ENCODE assay signal across 8 mouse cellular contexts in the genomic region with DNA sequence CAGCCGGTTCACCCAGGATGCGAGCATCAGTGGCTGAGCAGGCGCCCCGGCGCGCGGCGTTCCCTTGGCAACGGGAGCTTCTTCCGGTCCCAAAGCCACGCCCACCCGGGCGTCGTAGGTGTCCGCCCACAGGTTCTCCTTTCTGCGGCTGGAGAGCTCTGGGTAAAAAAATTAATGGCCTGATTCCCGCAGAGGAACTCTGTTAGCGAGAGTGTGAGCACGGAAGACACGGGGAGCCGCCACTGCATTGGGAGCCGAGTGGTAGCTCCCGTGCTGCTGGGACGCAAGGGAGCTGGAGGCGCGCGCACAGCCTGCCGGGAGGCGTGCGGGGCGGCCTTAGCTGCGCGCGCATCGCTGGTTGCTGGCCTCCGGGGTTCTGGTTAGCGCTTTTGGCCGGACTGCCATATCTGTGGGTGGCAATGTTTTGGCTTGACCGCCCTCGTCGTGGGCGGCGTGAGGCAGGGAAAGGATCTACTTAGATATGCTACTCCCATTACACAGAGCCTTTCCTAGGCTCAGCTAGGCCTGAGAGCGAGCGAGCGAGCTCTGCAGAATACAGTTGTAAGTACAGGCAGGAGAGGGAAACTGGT. TPM values are rescaled to one million over a fixed set of nuclear protein-coding genes. Genes with fewer than 3 reads are reported as not detected.
DNase-seq lines count a peak whose midpoint lies in the region; ATAC-seq and TF ChIP-seq lines count a peak whose summit lies in the region.

TSS of gene Arl6 (minus strand) at position 290 of the 590 bp plus-strand sequence.

- 1% methylated on average over 46 of the region's 46 CpGs for WGBS in forebrain, embryonic 13.5 days
- under 1% methylated on average over 44 of the region's 46 CpGs for WGBS in heart, postnatal 0 days
- under 1% methylated on average over 46 of the region's 46 CpGs for WGBS in liver, embryonic 14.5 days (ENCODE audit: insufficient replicate concordance)
- under 1% methylated on average over 46 of the region's 46 CpGs for WGBS in stomach, embryonic 15.5 days

- peak within 1 kb of the TSS; percentile 69 for H3K9ac ChIP-seq in ES-Bruce4 (ENCODE audit: low read depth, poor library complexity, severe bottlenecking)
- H3K9ac ChIP-seq in forebrain, embryonic 13.5 days, result peak within 1 kb of the TSS; percentile 72
- H3K9ac ChIP-seq in heart, postnatal 0 days (replicated peaks; ENCODE audit: low read depth, low read length), result peak within 1 kb of the TSS; percentile 72
- peak within 1 kb of the TSS; percentile 58 for H3K9ac ChIP-seq in liver, embryonic 14.5 days (replicated peaks)
- H3K9ac ChIP-seq in stomach, embryonic 15.5 days, result peak within 1 kb of the TSS; percentile 48; the same call in 1 of the 2 replicates

- DNase-seq in cerebellum, adult 11 months, result peak; percentile 93
- peak; percentile 88 for DNase-seq in heart, postnatal 0 days (ENCODE audit: low spot score)
- DNase-seq in kidney, postnatal 36 days, result peak; percentile 94 to 98
- peak; percentile 68 to 72 (median 71) for DNase-seq in liver, embryonic 14.5 days (ENCODE audit: low read depth in 3 of 3, low spot score in 3 of 3)
- peak; percentile 96 for DNase-seq in neural tube, embryonic 10.5 days (ENCODE audit: extremely low spot score, low spot score)

- H3K4me2 ChIP-seq in forebrain, embryonic 13.5 days, result peak within 1 kb of the TSS; percentile 66
- peak within 1 kb of the TSS; percentile 71 for H3K4me2 ChIP-seq in heart, postnatal 0 days (ENCODE audit: low read depth, low read length)
- H3K4me2 ChIP-seq in liver, embryonic 14.5 days (ENCODE audit: low read depth), result peak within 1 kb of the TSS; percentile 84
- H3K4me2 ChIP-seq in stomach, embryonic 15.5 days, result peak within 1 kb of the TSS; percentile 82

- H3K9me3 ChIP-seq in ES-Bruce4 (replicated peaks; ENCODE audit: control insufficient read depth, insufficient read depth, low read length, poor library complexity, severe bottlenecking), result no peaks in the 10 kb centered on the region
- no peaks in the 10 kb centered on the region for H3K9me3 ChIP-seq in forebrain, embryonic 13.5 days (replicated peaks)
- H3K9me3 ChIP-seq in heart, postnatal 0 days (replicated peaks; ENCODE audit: control insufficient read depth, low read length), result no peaks in the 10 kb centered on the region
- H3K9me3 ChIP-seq in liver, embryonic 14.5 days (ENCODE audit: control insufficient read depth, low read length), result no peaks in the 10 kb centered on the region
- no peaks in the 10 kb centered on the region for H3K9me3 ChIP-seq in stomach, embryonic 15.5 days

- no peak for TF ChIP-seq EP300 in ES-Bruce4 (IDR thresholded peaks at IDR 0.05; ENCODE audit: insufficient read depth, low read depth, low read length)
- TF ChIP-seq EP300 in heart, postnatal 0 days (IDR thresholded peaks at IDR 0.05; ENCODE audit: low read depth), result no peak
- no peak for TF ChIP-seq EP300 in liver, embryonic 14.5 days (IDR thresholded peaks at IDR 0.05; ENCODE audit: low read depth)

- no peaks in the 10 kb centered on the region for H3K4me1 ChIP-seq in ES-Bruce4 (ENCODE audit: control insufficient read depth, insufficient read depth, low read length)
- peaks cover 8% of the 10 kb centered on the region for H3K4me1 ChIP-seq in forebrain, embryonic 13.5 days
- 0 out of 2 replicates have a peak, but pooled peaks cover 3% of the 10 kb centered on the region for H3K4me1 ChIP-seq in heart, postnatal 0 days (ENCODE audit: control insufficient read depth, insufficient read depth)
- peaks cover 0 to 3% of the 10 kb centered on the region in 2 experiments; a peak in 2 of 4 replicates for H3K4me1 ChIP-seq in liver, embryonic 14.5 days (replicated peaks; ENCODE audit: control insufficient read depth in 2 of 2, insufficient read depth in 2 of 2, low read length in 1 of 2)
- peaks cover 5% of the 10 kb centered on the region; the same call in 1 of the 2 replicates for H3K4me1 ChIP-seq in stomach, embryonic 15.5 days

- no peaks in the 10 kb centered on the region for H3K36me3 ChIP-seq in ES-Bruce4 (ENCODE audit: control insufficient read depth, insufficient read depth, low read length, poor library complexity, severe bottlenecking)
- no peaks in the 10 kb centered on the region for H3K36me3 ChIP-seq in forebrain, embryonic 13.5 days (ENCODE audit: poor library complexity, severe bottlenecking)
- no peaks in the 10 kb centered on the region for H3K36me3 ChIP-seq in heart, postnatal 0 days (replicated peaks; ENCODE audit: control insufficient read depth, insufficient read depth, low read length)
- H3K36me3 ChIP-seq in liver, embryonic 14.5 days (replicated peaks; ENCODE audit: control insufficient read depth, insufficient read depth, low read depth), result no peaks in the 10 kb centered on the region
- no peaks in the 10 kb centered on the region for H3K36me3 ChIP-seq in stomach, embryonic 15.5 days

- H3K27me3 ChIP-seq in ES-Bruce4 (ENCODE audit: control insufficient read depth, insufficient read depth, low read length, poor library complexity, severe bottlenecking), result no peaks in the 10 kb centered on the region
- no peaks in the 10 kb centered on the region for H3K27me3 ChIP-seq in forebrain, embryonic 13.5 days
- H3K27me3 ChIP-seq in heart, postnatal 0 days (ENCODE audit: control insufficient read depth, insufficient read depth, low read length), result no peaks in the 10 kb centered on the region
- no peaks in the 10 kb centered on the region for H3K27me3 ChIP-seq in liver, embryonic 14.5 days (ENCODE audit: control insufficient read depth, insufficient read depth, low read length)
- no peaks in the 10 kb centered on the region for H3K27me3 ChIP-seq in stomach, embryonic 15.5 days (replicated peaks)

- TF ChIP-seq CTCF in ES-Bruce4 (IDR thresholded peaks at IDR 0.05; ENCODE audit: low read depth, low read length), result no peak
- no peak for TF ChIP-seq CTCF in heart, postnatal 0 days (IDR thresholded peaks at IDR 0.05; ENCODE audit: low read depth)
- TF ChIP-seq CTCF in liver, embryonic 14.5 days (IDR thresholded peaks at IDR 0.05; ENCODE audit: low read depth), result no peak

- TF ChIP-seq POLR2A in ES-Bruce4 (IDR thresholded peaks at IDR 0.05; ENCODE audit: insufficient read depth, low read length), result peak; percentile 38

- peak; percentile 98 for ATAC-seq in forebrain, embryonic 13.5 days
- peak; percentile 97 for ATAC-seq in heart, postnatal 0 days (ENCODE audit: insufficient read depth, low read depth)
- peak; percentile 98 for ATAC-seq in liver, embryonic 14.5 days (ENCODE audit: insufficient read depth)
- ATAC-seq in stomach, embryonic 15.5 days (ENCODE audit: insufficient read depth, low FRiP score, low read depth), result peak; percentile 98

- H3K4me3 ChIP-seq in ES-Bruce4 (ENCODE audit: low read depth, low read length), result peak within 1 kb of the TSS; percentile 80
- peak within 1 kb of the TSS; percentile 54 for H3K4me3 ChIP-seq in forebrain, embryonic 13.5 days
- H3K4me3 ChIP-seq in heart, postnatal 0 days (ENCODE audit: low read depth, low read length), result peak within 1 kb of the TSS; percentile 81
- peak within 1 kb of the TSS; percentile 75 to 83 for H3K4me3 ChIP-seq in liver, embryonic 14.5 days (ENCODE audit: insufficient read depth in 1 of 2, low read depth in 2 of 2, low read length in 2 of 2)
- peak within 1 kb of the TSS; percentile 72 for H3K4me3 ChIP-seq in stomach, embryonic 15.5 days (replicated peaks)

- H3K27ac ChIP-seq in ES-Bruce4 (ENCODE audit: insufficient read depth, low read length), result peak within 1 kb of the TSS; percentile 70
- peak within 1 kb of the TSS; percentile 98 for H3K27ac ChIP-seq in forebrain, embryonic 13.5 days
- H3K27ac ChIP-seq in heart, postnatal 0 days (ENCODE audit: low read depth), result peak within 1 kb of the TSS; percentile 97
- H3K27ac ChIP-seq in liver, embryonic 14.5 days, result peak within 1 kb of the TSS; percentile 48; the same call in 1 of the 2 replicates
- peak within 1 kb of the TSS; percentile 100 for H3K27ac ChIP-seq in stomach, embryonic 15.5 days

RNA-seq across cellular contexts. Expression of gene Arl6, which starts in this region (rescaled TPM):
- 20.5 and 21.9 TPM in 2 replicates for polyA plus RNA-seq in ES-Bruce4 (2011; ENCODE audit: insufficient read depth, insufficient read length, low read depth, missing spikeins)
- 53.5 and 53.8 TPM in 2 replicates for polyA plus RNA-seq in forebrain, embryonic 13.5 days (2015; fragmentation: Nextera tagmentation; extraction: Ambion mirVana)
- 8.7 and 9.8 TPM in 2 replicates for total RNA-seq in heart, postnatal 0 days (2014; rRNA removed; ENCODE audit: low replicate concordance)
- polyA plus RNA-seq in heart, postnatal 0 days (2015; fragmentation: Nextera tagmentation; extraction: Ambion mirVana), result 18.2 and 18.6 TPM in 2 replicates
- polyA plus RNA-seq in liver, embryonic 14.5 days (2012; rRNA removed), result 0.88 and 1.4 TPM in 2 replicates
- 3.1 and 3.7 TPM in 2 replicates for polyA plus RNA-seq in liver, embryonic 14.5 days (2014; fragmentation: Nextera tagmentation; extraction: Ambion mirVana)
- 24.6 and 25.6 TPM in 2 replicates for polyA plus RNA-seq in stomach, embryonic 15.5 days (2015; fragmentation: Nextera tagmentation; extraction: Ambion mirVana)

Comparison
In these comparisons a context has a peak if more than half of its experiments do, and no peak if none do; other contexts are left out.
1. Peak in every context shown above with its lines: DNase-seq, ATAC-seq, H3K4me3 ChIP-seq and H3K27ac ChIP-seq.
2. H3K27ac ChIP-seq: peak in every context shown above with its lines; median percentile 100 in stomach, embryonic 15.5 days; 98 in forebrain, embryonic 13.5 days; 97 in heart, postnatal 0 days; 70 in ES-Bruce4; 48 in liver, embryonic 14.5 days.